Mouse (Mus musculus): ENCODE results near the gene Foxn3. TPM values are rescaled to one million over a fixed set of nuclear protein-coding genes. Genes with fewer than 3 reads are reported as not detected.

Gene Foxn3
- total and polyA plus RNA-seq, 2 experiments, result 21.1 to 27.3 TPM

DNA sequence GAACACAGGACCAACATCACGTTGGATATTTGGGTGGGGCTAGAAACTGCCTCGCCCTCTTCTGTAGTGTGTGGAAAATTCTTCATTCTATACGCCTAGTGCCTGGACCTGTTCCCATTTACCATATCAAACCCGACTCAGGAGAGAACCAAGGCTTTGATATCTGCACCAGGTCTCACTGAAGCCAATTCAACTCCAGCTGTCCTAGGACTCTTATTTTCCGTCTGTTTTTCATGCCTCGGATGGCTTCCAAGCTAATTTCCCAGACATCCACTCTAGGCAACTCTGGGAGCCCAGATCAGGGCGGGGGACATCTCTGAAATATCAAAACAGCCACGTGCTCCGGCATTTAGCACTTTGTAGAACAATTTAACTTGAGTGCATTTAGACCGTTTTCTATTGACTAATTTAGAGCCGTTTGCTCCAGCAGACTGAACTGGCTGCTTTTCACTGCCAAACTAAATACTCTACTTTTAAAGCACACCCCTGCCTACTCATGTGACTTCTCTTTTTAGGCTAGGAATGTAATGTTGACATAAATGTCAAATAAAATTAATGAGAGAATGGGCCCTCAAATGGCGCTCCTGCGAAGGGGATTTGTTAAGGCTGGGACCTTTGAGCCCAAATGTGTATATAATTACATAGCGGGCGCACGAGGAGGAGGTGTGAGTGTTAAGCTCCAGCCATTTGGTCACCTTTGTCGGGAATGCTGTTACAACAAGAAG is 33.5 kb downstream of the Foxn3 start:
- H3K4me3 ChIP-seq (ENCODE audit: insufficient read depth, low read depth, low read length), result no peak overlapping the region
- no peak overlapping the region for H3K9ac ChIP-seq (ENCODE audit: low read depth, low read length)
- peaks cover 27% of the 10 kb centered on the region; the same call in 1 of the 2 replicates for H3K79me2 ChIP-seq (ENCODE audit: control insufficient read depth, insufficient read depth, low read length)
- H3K4me1 ChIP-seq (ENCODE audit: control insufficient read depth, insufficient read depth, low read length), result 0 out of 2 replicates have a peak, but pooled peaks cover 4% of the 10 kb centered on the region
- no peak for TF ChIP-seq CTCF (IDR thresholded peaks at IDR 0.05; ENCODE audit: low read depth, low read length)
- no peak for TF ChIP-seq POLR2A (IDR thresholded peaks at IDR 0.05; ENCODE audit: extremely low read depth, insufficient read depth, low read length)
- WGBS, result 47% methylated on average over 17 of the region's 17 CpGs
- DNase-seq (ENCODE audit: extremely low read depth, low read depth, low spot score), result peak; percentile 50
- H3K27ac ChIP-seq (replicated peaks; ENCODE audit: insufficient read depth, low read depth, low read length), result no peak overlapping the region
- H3K27me3 ChIP-seq (ENCODE audit: control insufficient read depth, insufficient read depth, low read length), result no peaks in the 10 kb centered on the region
- no peaks in the 10 kb centered on the region for H3K36me3 ChIP-seq (ENCODE audit: control insufficient read depth, insufficient read depth, low read length)

DNA sequence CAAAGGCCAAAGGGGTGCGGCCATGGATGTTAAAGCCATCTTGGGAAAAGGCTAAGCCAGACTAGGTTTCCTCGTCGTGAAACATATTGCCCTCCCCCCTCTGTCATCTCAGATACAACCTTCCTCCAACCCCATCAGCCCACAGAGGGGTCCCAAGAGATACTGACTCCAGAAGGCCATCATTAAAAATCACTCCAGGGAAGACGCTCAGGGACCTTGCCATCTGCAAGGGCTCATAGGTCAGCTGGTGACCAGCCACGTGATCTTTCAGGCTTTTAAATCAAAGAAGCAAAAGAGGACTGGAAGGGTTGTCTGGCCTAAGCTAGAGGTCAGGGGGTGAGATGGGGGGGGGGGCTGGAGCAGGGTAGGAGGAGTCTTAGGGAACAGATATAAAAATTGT is 34.4 kb downstream of the Foxn3 start:
- Histone ChIP-seq H3K27me3 (ENCODE audit: control insufficient read depth, insufficient read depth, low read length) (no peaks in the 10 kb centered on the region), H3K36me3 (ENCODE audit: control insufficient read depth, insufficient read depth, low read length) (no peaks in the 10 kb centered on the region), H3K79me2 (ENCODE audit: control insufficient read depth, insufficient read depth, low read length) (peaks cover 29% of the 10 kb centered on the region; the same call in 1 of the 2 replicates), H3K4me1 (ENCODE audit: control insufficient read depth, insufficient read depth, low read length) (0 out of 2 replicates have a peak, but pooled peaks cover 4% of the 10 kb centered on the region), H3K9ac (ENCODE audit: low read depth, low read length) (no peak overlapping the region), H3K27ac (replicated peaks; ENCODE audit: insufficient read depth, low read depth, low read length) (no peak overlapping the region), H3K4me3 (ENCODE audit: insufficient read depth, low read depth, low read length) (no peak overlapping the region)
- DNase-seq (ENCODE audit: extremely low read depth, low read depth, low spot score), result peak; percentile 22
- TF ChIP-seq CTCF (IDR thresholded peaks at IDR 0.05; ENCODE audit: low read depth, low read length), result no peak
- no peak for TF ChIP-seq POLR2A (IDR thresholded peaks at IDR 0.05; ENCODE audit: extremely low read depth, insufficient read depth, low read length)
- 74% methylated on average over 5 of the region's 5 CpGs for WGBS

- peaks cover 29% of the 10 kb centered on the region; the same call in 1 of the 2 replicates for H3K79me2 ChIP-seq (ENCODE audit: control insufficient read depth, insufficient read depth, low read length)
- peak; percentile 27 for DNase-seq (ENCODE audit: extremely low read depth, low read depth, low spot score)
- H3K4me1 ChIP-seq (ENCODE audit: control insufficient read depth, insufficient read depth, low read length), result 0 out of 2 replicates have a peak, but pooled peaks cover 4% of the 10 kb centered on the region
- no peak overlapping the region for H3K9ac ChIP-seq (ENCODE audit: low read depth, low read length)
- no peaks in the 10 kb centered on the region for H3K27me3 ChIP-seq (ENCODE audit: control insufficient read depth, insufficient read depth, low read length)
- H3K27ac ChIP-seq (replicated peaks; ENCODE audit: insufficient read depth, low read depth, low read length), result no peak overlapping the region
- no peaks in the 10 kb centered on the region for H3K36me3 ChIP-seq (ENCODE audit: control insufficient read depth, insufficient read depth, low read length)
- TF ChIP-seq CTCF (IDR thresholded peaks at IDR 0.05; ENCODE audit: low read depth, low read length) (no peak), POLR2A (IDR thresholded peaks at IDR 0.05; ENCODE audit: extremely low read depth, insufficient read depth, low read length) (no peak)
- H3K4me3 ChIP-seq (ENCODE audit: insufficient read depth, low read depth, low read length), result no peak overlapping the region
- WGBS, result 52% methylated on average over 6 of the region's 6 CpGs
Observed at GRCm38 (mm10) chr12:99527452-99527851, 35.9 kb downstream of the Foxn3 start.

DNA sequence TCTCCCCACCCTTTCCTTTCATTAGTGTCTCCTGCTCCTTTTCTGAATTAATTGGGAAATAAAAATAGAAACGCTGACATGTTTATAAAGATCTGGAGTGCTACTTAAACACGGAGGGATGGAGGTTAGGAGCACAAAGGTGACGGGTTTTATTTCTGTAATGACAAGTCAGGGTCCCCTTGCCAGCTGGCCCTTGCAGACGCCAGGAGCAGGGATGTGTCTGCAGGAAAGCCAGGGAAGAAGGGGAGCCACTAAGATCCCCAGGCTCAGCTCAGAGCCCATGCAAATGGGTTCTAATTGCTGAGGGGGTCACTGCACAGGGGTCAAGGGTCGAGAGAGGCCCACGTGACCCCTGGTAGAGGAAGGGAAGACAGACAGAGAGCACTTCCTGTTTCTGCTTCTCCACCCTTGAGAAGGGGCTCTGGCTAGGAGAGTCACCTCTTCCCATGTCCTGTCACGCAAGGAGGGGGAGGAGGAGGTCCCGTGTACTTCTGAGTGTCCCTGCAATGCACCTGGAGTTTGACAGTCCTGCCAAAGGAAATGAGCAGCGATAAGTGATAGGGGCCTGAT is 36.7 kb downstream of the Foxn3 start:
- Histone ChIP-seq H3K79me2 (ENCODE audit: control insufficient read depth, insufficient read depth, low read length) (peaks cover 29% of the 10 kb centered on the region; the same call in 1 of the 2 replicates), H3K9ac (ENCODE audit: low read depth, low read length) (no peak overlapping the region), H3K36me3 (ENCODE audit: control insufficient read depth, insufficient read depth, low read length) (no peaks in the 10 kb centered on the region), H3K4me3 (ENCODE audit: insufficient read depth, low read depth, low read length) (no peak overlapping the region), H3K4me1 (ENCODE audit: control insufficient read depth, insufficient read depth, low read length) (0 out of 2 replicates have a peak, but pooled peaks cover 4% of the 10 kb centered on the region), H3K27ac (replicated peaks; ENCODE audit: insufficient read depth, low read depth, low read length) (no peak overlapping the region), H3K27me3 (ENCODE audit: control insufficient read depth, insufficient read depth, low read length) (no peaks in the 10 kb centered on the region)
- DNase-seq (ENCODE audit: extremely low read depth, low read depth, low spot score), result no peak
- WGBS, result 72% methylated on average over 9 of the region's 9 CpGs
- TF ChIP-seq CTCF (IDR thresholded peaks at IDR 0.05; ENCODE audit: low read depth, low read length) (no peak), POLR2A (IDR thresholded peaks at IDR 0.05; ENCODE audit: extremely low read depth, insufficient read depth, low read length) (no peak)

- Histone ChIP-seq H3K27me3 (ENCODE audit: control insufficient read depth, insufficient read depth, low read length) (no peaks in the 10 kb centered on the region), H3K4me3 (ENCODE audit: insufficient read depth, low read depth, low read length) (no peak overlapping the region), H3K9ac (ENCODE audit: low read depth, low read length) (no peak overlapping the region), H3K4me1 (ENCODE audit: control insufficient read depth, insufficient read depth, low read length) (no peaks in the 10 kb centered on the region), H3K79me2 (ENCODE audit: control insufficient read depth, insufficient read depth, low read length) (peaks cover 14% of the 10 kb centered on the region; the same call in 1 of the 2 replicates), H3K27ac (replicated peaks; ENCODE audit: insufficient read depth, low read depth, low read length) (no peak overlapping the region), H3K36me3 (ENCODE audit: control insufficient read depth, insufficient read depth, low read length) (no peaks in the 10 kb centered on the region)
- WGBS, result 84% methylated on average over 2 of the region's 2 CpGs
- TF ChIP-seq POLR2A (IDR thresholded peaks at IDR 0.05; ENCODE audit: extremely low read depth, insufficient read depth, low read length) (no peak), CTCF (IDR thresholded peaks at IDR 0.05; ENCODE audit: low read depth, low read length) (no peak)
- DNase-seq (ENCODE audit: extremely low read depth, low read depth, low spot score), result no peak
Observed at GRCm38 (mm10) chr12:99522882-99523281, 40.5 kb downstream of the Foxn3 start.

Data from liver, adult 2 months (tissue).